Mouse (Mus musculus) lung, postnatal 36 days (tissue): Measurements from ENCODE around the gene Metrn.

Source experiments
- DNase-seq: peaks from one replicate; pipeline ENCODE4 v3.0.0; 2022; ENCODE audit warnings: mixed read lengths

The Metrn gene

DNA sequence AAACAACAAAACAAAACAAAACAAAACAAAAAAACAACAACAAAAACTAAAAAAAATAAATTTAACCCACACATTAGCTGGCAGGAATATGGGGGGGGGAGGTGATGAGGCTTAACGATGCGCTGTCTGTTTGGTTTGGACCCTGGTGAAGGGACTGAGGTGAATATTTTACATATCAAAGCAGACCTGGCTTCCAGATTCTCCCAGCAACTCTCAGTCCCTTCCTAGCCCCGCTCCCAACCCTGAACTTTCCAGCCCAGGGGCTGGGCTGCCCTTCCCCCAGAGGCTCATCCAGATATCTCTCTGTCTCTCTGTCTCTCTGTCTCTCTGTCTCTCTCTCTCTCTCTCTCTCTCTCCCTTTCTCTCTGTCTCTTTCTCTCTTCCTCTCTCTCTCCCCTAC lies 34.3 kb downstream of the Metrn start:
- DNase-seq = no peak

DNA sequence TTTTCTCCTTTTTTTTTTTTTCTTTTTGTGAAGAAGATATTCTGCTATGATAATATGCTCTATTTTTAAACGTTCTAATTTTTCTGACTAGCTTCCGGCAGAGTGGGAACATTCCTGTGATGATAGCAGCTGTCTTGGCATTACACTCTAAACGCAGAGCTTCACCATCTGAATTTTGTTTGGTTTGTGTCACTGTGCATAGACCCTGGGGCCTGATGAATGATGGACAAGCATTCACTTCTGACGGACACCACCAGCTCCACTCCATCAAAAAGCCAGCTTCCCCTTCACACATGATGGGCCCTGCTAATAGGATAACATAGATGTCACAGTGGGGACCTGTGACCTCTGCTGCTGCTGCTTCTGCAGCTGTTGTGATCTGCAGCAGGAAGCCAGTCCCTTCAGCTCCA lies 35.4 kb downstream of the Metrn start:
- DNase-seq = no peak

DNA sequence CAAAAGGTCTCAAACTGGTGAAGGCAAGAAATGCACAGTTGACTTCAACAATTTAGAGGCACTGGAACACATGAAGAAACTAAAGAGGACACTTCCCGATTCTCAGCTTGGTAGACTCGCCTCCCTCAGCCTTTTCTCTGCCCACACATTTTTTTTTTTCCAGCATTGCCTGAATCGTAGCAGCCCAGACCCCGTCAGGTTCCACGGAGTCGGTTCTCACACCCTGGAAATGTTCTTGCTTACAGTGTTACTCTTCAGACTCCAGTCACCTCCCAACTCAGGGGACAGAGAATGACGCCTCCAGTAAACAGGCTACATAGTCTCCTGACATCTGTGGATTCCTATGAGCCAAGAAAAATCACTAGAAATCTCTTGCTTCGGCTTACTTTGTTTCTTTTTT lies 36.8 kb downstream of the Metrn start:
- DNase-seq = no peak

DNA sequence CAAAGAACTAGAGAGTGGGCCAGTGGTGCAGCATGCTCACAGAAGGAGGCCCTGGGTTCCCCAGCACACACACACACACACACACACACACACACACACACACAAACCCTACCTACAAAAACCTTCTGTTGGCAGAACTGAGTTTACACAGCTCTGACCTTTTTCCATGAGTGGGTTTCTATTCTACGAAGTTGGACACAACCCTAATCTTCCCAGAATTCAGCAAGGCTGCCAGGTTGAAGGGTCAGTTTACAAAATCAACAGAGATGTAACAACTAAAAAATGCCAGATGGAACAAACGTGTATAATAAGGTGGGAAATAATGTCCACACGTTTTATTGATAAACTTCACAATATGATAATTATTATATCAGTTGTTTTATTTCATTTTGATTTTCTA lies 39.2 kb downstream of the Metrn start:
- no peak for DNase-seq

DNA sequence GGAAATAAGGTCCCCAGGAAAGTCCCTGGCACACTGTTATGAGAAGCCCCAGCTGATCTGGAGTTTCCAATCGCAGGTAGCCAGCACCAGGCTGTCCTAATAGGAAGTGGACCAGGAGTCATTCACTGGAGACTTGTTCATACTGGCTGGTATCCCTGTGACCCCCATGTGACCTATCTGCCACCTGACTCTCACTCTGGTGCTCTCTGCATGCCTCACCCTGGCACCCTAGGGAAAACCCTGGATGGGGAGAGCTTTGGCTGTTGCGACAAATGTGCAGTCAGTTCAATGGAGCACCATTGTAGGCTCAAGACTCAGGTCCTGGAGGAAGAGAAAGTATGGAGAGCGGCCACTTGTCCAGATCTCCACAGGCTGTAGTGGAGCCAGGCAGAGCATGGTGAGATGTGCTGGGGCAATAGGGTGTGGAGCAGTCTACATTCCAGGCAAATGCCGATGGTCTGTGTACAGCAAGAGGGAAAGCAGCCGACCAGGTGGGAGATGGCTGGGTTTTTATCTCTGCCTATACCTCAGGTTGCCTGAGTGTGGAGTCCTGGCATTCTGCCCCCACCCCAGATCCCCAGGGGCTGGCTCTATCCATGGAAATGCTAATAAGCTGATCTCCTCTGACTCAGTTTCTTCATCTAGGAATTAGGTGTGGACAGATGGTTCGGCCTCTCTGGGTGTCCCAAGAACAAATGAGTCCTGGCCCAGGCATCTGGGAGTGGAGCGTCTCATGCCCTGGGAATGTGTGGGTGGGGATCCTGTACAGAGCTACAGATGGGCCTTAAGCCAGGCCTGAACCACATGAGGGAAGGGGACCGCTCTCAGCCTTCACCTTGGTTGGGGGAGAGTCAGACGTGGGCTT lies 40.3 kb downstream of the Metrn start:
- peak; percentile 38 for DNase-seq

DNA sequence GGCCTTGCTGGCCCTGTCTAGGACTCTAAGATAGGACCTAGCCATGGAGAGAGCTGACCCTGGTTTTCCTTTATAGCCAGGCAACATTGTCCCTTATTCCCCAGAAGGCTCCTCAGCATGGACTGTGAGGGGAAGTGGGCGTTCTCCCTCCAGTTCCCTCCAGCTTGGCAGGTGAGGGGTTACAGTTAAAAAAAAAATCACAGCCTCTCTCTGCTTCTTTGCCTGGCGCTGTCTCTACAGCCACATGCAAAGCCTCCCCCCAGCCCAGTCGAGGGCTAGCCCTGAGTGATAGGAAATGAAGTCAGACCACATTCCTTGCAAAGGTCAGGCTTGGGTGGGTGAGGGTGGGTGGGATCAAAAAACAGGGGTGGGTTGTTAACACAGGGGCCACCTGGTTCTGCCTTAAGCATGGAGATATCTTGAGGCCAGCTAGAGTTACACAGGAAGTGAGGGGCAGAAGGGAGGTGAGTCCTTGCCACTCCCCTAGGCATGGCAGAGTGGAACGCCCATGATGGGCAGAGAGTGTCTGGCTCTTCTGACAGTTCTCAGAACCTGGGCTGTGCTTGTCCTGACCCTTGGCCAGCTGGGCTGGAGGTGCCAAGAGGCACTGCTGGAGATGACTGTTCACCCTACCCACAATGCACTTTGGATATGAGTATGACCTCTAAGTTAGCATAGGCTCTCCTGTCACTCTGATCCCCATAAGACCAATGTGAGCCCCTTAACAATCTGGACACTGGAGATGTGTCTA lies 41.1 kb downstream of the Metrn start:
- peak; percentile 4 for DNase-seq

DNA sequence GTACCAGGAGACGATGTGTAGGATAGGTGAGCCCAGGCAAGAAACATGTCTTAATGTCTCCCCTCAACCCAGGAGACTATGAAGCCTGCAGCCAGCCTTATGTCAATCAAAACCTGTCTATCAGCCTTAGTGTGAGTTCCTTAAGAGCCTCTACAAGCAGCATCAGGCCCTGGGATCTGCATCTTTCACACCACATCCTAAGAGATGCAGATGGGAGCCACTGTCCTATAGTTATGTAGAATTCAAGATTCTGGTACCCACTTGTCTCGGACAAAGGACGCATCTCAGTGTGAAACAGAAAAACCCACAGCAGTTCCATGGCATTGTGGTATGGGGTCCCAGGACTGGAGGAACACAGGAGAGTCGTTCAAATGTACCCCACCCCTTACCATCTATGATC lies 41.9 kb downstream of the Metrn start:
- no peak for DNase-seq

DNA sequence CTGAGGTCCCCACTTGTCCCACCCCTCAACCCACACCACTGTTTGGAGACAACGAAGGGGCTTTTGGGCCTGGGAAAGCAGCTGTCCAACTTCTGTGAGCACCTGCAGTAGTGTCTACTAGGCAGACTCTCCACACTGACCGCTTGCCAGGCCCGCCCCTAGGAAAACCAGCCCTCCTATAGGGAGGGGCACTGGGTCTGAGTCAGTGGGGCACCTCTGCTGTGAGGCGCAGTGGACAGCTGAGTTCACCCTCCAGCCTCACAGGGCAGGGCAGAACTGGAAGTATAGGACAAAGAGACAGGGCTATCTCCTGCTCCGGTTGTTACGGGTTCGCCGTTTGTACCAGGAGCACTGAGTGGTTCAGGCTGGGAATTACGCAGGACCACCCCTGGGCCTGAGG lies 42.7 kb downstream of the Metrn start, which contains the start of gene Msln:
TSS of gene Msln (minus strand) at position 138 of the 400 bp plus-strand sequence.
- no peak for DNase-seq

DNA sequence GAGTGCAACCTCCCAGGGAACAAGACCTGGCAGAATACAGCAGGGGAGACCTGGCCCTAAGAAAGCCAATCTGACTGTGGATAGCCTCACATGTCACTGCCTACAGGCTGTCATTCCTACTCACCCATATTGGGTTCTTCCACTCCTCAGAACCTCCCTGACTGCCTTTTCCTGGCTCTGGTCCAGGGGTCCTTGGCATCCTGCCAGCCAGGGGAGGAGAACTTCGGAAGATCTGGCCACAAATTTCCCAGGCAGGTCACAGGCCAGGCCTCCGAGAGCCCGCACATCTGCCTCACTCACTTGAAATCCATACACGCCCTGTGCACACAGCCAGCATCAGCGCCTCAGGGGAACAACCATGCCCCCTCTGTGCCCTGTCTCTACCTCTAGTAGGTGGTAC lies 45.5 kb downstream of the Metrn start:
- peak; percentile 27 for DNase-seq

DNA sequence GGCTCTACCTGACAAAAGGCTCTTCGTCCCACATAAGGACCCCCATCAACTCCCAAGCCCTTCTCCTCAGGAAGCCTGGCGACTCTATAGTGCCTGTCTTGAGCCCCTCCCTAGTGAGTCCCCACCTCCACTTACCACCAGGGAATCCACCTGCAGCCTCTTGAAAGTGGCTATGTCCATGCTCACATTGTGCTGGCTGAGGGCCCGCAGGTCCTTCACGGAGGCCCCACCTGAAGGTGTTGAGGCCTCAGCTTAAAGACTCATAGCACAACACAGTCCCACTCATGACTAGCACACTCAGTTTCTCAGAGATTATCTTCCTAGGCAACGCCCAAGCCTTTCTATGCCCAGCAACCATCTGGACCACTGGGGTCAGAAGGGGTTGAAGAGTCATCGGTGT lies 47.6 kb downstream of the Metrn start:
- DNase-seq = no peak

DNA sequence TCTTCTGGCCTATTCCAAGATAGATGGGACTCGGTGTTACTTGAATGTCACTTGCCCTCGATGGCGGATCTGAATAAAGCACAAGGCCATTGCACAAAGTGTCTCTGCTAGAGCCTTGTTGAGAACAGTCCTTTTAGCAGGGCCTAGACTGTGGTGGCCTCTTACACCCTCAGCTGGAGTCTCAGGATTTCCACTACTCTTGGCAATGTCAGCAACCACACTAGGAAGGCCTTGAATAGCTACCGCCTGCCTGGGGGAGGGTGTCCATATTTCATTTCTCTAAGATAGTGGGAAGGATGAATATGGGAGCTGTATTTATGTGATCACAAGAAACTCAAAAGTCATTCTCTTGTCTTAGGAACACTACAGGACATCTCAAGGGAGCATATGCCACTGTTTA lies 48.7 kb downstream of the Metrn start:
- DNase-seq = no peak

DNA sequence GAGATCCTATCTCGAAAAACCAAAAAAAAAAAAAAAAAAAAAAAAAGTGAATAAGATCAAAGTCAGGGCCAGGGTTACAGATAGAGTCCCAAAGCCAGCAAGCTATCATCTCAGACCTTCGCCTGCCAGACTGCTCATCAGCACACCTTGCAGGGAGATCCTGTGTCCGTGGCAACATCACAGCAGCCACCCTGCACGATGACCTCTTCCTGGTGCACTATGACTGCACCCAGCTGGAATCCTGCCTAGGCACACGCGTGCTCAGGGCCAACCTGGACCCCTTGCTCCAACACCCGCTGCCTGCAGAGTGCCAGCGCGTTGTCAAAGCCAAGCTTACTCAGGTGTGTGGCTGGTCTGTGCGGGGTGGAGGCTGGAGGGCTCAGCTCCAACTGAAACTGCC lies 52.6 kb downstream of the Metrn start:
- DNase-seq = no peak

DNA sequence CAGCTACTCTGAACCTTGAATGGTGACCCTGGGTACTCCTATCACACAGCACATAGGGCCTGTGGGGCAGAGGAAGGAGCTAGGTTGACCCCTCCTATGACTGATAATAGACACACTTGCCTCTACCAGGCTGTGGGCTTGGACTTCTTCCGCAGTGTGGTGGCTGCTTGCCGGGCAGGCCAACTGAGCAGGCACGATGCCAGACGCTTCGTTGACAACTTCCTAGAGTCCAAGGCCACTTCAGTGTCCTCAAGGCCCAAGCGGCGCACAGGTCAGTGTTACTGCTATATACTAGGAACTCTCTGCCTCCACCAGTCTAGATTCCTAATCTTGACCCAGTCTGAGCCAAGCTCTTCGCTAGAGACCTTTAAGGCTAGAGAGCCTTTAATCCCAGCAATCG lies 53.1 kb downstream of the Metrn start:
- peak; percentile 27 for DNase-seq
